7 mouse cellular contexts compared by ENCODE assay signal in genomic region chr17:63285265-63285939, GRCm38 (mm10).
DNase-seq lines count a peak whose midpoint lies in the region; ATAC-seq and TF ChIP-seq lines count a peak whose summit lies in the region.

No protein-coding gene starts in this region.

- whole genome bisulfite sequencing in lung, embryonic 16.5 days = 37% methylated on average over 11 of the region's 11 CpGs

- H3K36me3 ChIP-seq in G1E (replicated peaks) = peaks cover 2% of the 10 kb centered on the region
- no peaks in the 10 kb centered on the region for H3K36me3 ChIP-seq in lung, embryonic 16.5 days (ENCODE audit: control insufficient read depth, insufficient read depth, low read length)

- no peak overlapping the region for H3K9ac ChIP-seq in lung, embryonic 16.5 days (ENCODE audit: low read length)

- no peak overlapping the region for H3K4me3 ChIP-seq in G1E (ENCODE audit: low read depth, low read length)
- H3K4me3 ChIP-seq in lung, embryonic 16.5 days (ENCODE audit: low read length) = no peak overlapping the region

- no peaks in the 10 kb centered on the region for H3K27me3 ChIP-seq in G1E (ENCODE audit: insufficient read depth, low read length)
- H3K27me3 ChIP-seq in lung, embryonic 16.5 days (ENCODE audit: control insufficient read depth, insufficient read depth, low read depth, low read length) = no peaks in the 10 kb centered on the region

- peak overlapping the region; percentile 33 for H3K27ac ChIP-seq in lung, embryonic 16.5 days (ENCODE audit: low read length)

- H3K9me3 ChIP-seq in G1E (replicated peaks) = no peaks in the 10 kb centered on the region
- no peaks in the 10 kb centered on the region for H3K9me3 ChIP-seq in lung, embryonic 16.5 days (ENCODE audit: control insufficient read depth, low read length)

- TF ChIP-seq CTCF in G1E (IDR thresholded peaks at IDR 0.05; ENCODE audit: low read depth, low read length) = no peak

- H3K4me1 ChIP-seq in G1E (ENCODE audit: insufficient read depth, low read depth, low read length) = peaks cover 13% of the 10 kb centered on the region; the same call in 1 of the 2 replicates
- H3K4me1 ChIP-seq in lung, embryonic 16.5 days (replicated peaks; ENCODE audit: control insufficient read depth, insufficient read depth, low read length) = peaks cover 44% of the 10 kb centered on the region

- DNase-seq in G1E (ENCODE audit: low spot score) = no peak
- DNase-seq in brain, adult 2 months (ENCODE audit: low read depth, low spot score) = peak; percentile 81
- DNase-seq in frontal cortex, postnatal 36 days (ENCODE audit: low spot score in 2 of 2) = peak; percentile 62 to 83
- peak; percentile 38 to 63 for DNase-seq in kidney, postnatal 25 days
- peak; percentile 57 for DNase-seq in right cerebral cortex, postnatal 25 days
- DNase-seq in thymus, postnatal 14 days = no peak

- ATAC-seq in G1E (ENCODE audit: extremely low read depth, insufficient number of reproducible peaks, low FRiP score, poor library complexity, severe bottlenecking) = 0 out of 2 replicates have a peak, but pooled peaks have one; percentile 28
- ATAC-seq in lung, embryonic 16.5 days (ENCODE audit: low read depth) = peak; percentile 87

- H3K4me2 ChIP-seq in lung, embryonic 16.5 days (ENCODE audit: low read depth, low read length) = peak overlapping the region; percentile 19

Comparison
In these comparisons a context has a peak if more than half of its experiments do, and no peak if none do; other contexts are left out.
1. DNase-seq: peak in brain, adult 2 months (single experiment), frontal cortex, postnatal 36 days (2 of 2), kidney, postnatal 25 days (2 of 2) and right cerebral cortex, postnatal 25 days (single experiment); none in G1E (single experiment) and thymus, postnatal 14 days (single experiment).